Mouse (Mus musculus): ENCODE measurements around the gene Epha3. TPM values are rescaled to one million over a fixed set of nuclear protein-coding genes. Genes with fewer than 3 reads are reported as not detected.

The Epha3 gene
- polyA plus RNA-seq, 1 experiment from 2014 or later: 1.4 TPM

DNA sequence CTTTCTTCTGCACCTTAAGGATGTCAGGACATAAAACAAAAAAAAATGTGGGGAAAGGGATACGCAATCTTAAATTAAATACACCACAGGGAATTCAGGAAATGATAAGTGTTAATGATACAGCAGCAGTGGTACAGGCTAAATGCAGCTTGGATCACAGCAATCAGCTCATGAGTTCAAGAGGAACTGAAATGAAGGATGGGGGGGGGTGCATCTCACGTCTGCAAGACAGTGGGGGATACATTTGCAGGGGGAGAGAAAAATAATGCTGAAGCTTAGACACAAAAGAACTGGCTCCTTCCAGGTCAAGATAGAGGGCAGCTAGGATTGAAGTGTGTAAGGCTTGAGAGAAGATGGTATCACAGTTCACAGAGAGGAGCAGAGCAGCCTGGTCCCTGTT lies 42.8 kb downstream of the Epha3 start:
- ATAC-seq (ENCODE audit: low read depth): no peak

DNA sequence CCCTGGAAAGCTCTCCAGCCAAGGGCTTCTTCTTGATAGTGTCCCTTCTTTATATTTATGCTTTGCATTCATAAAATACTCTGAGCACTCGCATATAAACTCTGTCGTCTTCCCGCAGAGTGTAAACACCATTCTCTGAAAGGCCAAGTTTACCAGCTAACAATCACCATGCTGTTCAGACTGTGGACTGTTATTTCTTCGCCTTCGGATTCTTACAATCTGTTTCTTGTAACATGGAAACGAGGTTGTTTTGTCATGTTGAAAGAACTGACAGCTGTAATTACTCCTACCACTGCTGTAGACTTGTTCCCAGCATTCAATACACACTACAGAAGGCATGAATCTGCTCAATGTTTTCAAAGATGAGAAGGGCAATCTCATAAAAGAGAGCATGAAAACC lies 46.4 kb downstream of the Epha3 start:
- no peaks in the 10 kb centered on the region for H3K27me3 ChIP-seq
- no peak overlapping the region for H3K9ac ChIP-seq
- no peak for DNase-seq
- H3K36me3 ChIP-seq: no peaks in the 10 kb centered on the region
- WGBS (ENCODE audit: insufficient replicate concordance): 53% methylated on average over 6 of the region's 6 CpGs
- no peak for ATAC-seq (ENCODE audit: low read depth)
- H3K27ac ChIP-seq: no peak overlapping the region
- no peak overlapping the region for H3K4me3 ChIP-seq (replicated peaks)
- no peaks in the 10 kb centered on the region for H3K9me3 ChIP-seq (replicated peaks)
- no peaks in the 10 kb centered on the region for H3K4me1 ChIP-seq (replicated peaks)
- H3K4me2 ChIP-seq: no peak overlapping the region

More for the DNA sequence above, 42.8 kb downstream of the Epha3 start:
- DNase-seq: no peak
- no peaks in the 10 kb centered on the region for H3K27me3 ChIP-seq
- H3K27ac ChIP-seq: no peak overlapping the region
- H3K4me2 ChIP-seq: no peak overlapping the region
- no peaks in the 10 kb centered on the region for H3K4me1 ChIP-seq (replicated peaks)
- WGBS (ENCODE audit: insufficient replicate concordance): 44% methylated on average over 2 of the region's 2 CpGs
- no peaks in the 10 kb centered on the region for H3K36me3 ChIP-seq
- no peak overlapping the region for H3K4me3 ChIP-seq (replicated peaks)
- no peaks in the 10 kb centered on the region for H3K9me3 ChIP-seq (replicated peaks)
- no peak overlapping the region for H3K9ac ChIP-seq

DNA sequence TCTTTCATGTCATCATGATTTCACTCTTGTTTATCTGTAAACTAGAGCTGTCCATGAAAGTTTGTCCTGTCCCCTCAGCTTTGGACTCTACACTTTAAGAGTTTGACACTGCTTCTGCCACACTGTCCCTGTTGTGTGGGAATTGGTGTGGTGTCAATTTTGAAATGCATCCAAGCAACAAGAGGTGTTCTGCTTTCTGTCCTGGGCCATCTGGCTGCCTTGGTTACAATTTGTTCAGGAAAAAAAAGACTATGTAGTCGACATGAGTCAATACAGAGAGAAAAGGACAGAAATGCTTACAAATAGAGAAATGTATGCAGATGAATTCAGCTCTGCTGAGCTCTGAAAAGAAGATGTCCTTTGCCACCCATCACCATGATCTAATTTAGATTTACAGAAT lies 47.3 kb downstream of the Epha3 start:
- no peaks in the 10 kb centered on the region for H3K9me3 ChIP-seq (replicated peaks)
- H3K27ac ChIP-seq: no peak overlapping the region
- H3K4me2 ChIP-seq: no peak overlapping the region
- H3K9ac ChIP-seq: no peak overlapping the region
- 36% methylated on average over 1 of the region's 1 CpGs for WGBS (ENCODE audit: insufficient replicate concordance)
- H3K4me1 ChIP-seq (replicated peaks): no peaks in the 10 kb centered on the region
- no peak for DNase-seq
- no peak for ATAC-seq (ENCODE audit: low read depth)
- no peaks in the 10 kb centered on the region for H3K27me3 ChIP-seq
- no peak overlapping the region for H3K4me3 ChIP-seq (replicated peaks)
- no peaks in the 10 kb centered on the region for H3K36me3 ChIP-seq

DNA sequence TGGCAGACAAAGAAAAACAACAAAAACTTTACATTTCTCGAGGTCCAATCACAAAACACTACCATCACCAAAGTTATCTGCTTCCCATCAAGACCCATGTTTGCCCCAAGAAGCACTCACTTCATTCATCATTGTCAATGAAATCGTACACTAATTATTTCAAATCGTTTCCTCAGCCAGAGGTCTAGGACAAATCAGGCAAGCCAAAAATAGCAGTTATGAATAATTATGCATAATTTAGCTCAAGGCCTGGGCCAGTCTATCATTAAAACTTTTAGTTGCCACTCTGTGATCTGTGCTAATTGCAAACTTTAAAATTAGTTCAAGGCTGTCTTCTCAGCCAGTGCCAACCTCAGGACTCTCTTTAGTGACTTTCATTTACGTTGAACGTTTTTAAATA lies 54.1 kb downstream of the Epha3 start:
- DNase-seq (no peak), ATAC-seq (ENCODE audit: low read depth) (no peak)
- WGBS (ENCODE audit: insufficient replicate concordance): 59% methylated on average over 5 of the region's 5 CpGs
- Histone ChIP-seq H3K9me3 (replicated peaks) (no peaks in the 10 kb centered on the region), H3K4me1 (replicated peaks) (no peaks in the 10 kb centered on the region), H3K27me3 (no peaks in the 10 kb centered on the region), H3K27ac (no peak overlapping the region), H3K4me2 (no peak overlapping the region), H3K4me3 (replicated peaks) (no peak overlapping the region), H3K36me3 (no peaks in the 10 kb centered on the region), H3K9ac (no peak overlapping the region)

DNA sequence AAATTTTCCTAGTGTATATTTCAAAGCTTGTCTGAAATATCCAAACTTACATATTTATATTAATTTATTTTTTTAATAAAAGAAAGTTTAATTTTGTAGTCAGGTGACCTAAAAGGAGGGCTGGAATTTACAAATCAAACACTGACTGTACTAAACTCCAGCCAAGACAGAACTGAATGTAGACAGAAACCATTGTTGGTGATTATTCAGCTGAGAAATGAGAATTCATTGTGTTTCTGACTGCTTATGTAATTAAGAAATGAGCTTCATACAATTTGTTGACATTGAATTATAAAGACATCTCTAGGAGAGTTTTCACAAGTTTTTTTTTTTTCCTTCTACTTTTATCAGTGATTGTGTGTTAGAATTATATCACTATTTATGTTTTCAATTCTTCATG lies 55.0 kb downstream of the Epha3 start:
- H3K4me1 ChIP-seq (replicated peaks): no peaks in the 10 kb centered on the region
- ATAC-seq (ENCODE audit: low read depth): no peak
- no peak for DNase-seq
- no peak overlapping the region for H3K9ac ChIP-seq
- H3K4me2 ChIP-seq: no peak overlapping the region
- no peaks in the 10 kb centered on the region for H3K27me3 ChIP-seq
- H3K9me3 ChIP-seq (replicated peaks): no peaks in the 10 kb centered on the region
- no peak overlapping the region for H3K4me3 ChIP-seq (replicated peaks)
- H3K36me3 ChIP-seq: no peaks in the 10 kb centered on the region
- H3K27ac ChIP-seq: no peak overlapping the region

DNA sequence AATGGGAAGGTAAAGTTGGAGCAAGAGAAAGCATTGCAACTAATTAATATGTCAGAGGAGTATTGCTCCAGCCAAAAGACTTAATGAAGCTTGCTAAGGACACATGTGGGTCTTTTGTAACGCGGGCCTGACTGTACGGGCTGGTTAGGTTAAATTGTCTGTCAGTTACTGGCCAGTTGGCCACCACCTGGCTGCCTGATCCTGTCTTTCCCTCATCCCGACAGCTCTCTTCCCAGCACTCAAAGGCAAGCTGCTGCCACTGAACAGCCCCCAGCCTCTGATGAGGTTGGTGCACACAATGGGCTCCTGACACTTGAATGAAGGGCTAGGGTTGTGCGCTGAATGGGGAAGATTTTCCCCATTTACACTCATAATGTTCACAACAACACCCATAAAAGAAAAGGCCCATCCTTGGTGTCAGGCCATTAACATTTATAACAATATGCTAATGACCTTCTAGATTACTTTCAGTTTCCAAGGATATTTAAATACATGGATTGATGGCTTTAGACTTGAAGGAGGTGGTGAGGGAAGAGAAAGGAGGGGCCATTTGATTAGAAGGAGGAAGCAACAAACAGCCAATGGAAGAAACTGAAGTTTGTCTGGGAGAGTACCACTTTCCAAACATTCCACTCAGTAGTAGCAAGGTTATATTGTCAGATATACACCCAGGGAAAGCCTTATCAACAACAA lies 57.4 kb downstream of the Epha3 start:
- no peak overlapping the region for H3K27ac ChIP-seq
- H3K4me2 ChIP-seq: no peak overlapping the region
- H3K9me3 ChIP-seq (replicated peaks): no peaks in the 10 kb centered on the region
- H3K4me1 ChIP-seq (replicated peaks): no peaks in the 10 kb centered on the region
- no peak for ATAC-seq (ENCODE audit: low read depth)
- no peak for DNase-seq
- H3K9ac ChIP-seq: no peak overlapping the region
- WGBS (ENCODE audit: insufficient replicate concordance): 68% methylated on average over 5 of the region's 5 CpGs
- H3K4me3 ChIP-seq (replicated peaks): no peak overlapping the region
- no peaks in the 10 kb centered on the region for H3K27me3 ChIP-seq
- H3K36me3 ChIP-seq: no peaks in the 10 kb centered on the region

DNA sequence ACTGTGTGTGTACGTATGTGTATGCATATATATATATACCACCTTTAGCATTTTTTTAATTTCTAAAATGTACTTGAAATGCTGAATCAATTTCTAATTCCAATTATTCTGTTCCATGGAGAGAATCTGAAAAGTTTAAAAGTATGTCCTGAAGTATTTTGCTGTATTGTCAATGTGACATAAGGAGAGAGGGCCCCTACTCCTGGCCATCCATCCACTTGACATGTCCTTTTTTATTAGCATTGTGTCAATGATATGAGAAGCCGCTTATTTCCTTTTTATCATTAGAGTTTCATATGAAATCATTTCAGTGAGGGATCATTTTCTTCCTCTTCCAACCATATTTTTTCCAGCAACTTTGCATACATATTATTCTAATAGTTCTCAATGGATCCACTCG lies 58.0 kb downstream of the Epha3 start:
- no peak for DNase-seq
- 69% methylated on average over 3 of the region's 3 CpGs for WGBS (ENCODE audit: insufficient replicate concordance)
- no peaks in the 10 kb centered on the region for H3K4me1 ChIP-seq (replicated peaks)

DNA sequence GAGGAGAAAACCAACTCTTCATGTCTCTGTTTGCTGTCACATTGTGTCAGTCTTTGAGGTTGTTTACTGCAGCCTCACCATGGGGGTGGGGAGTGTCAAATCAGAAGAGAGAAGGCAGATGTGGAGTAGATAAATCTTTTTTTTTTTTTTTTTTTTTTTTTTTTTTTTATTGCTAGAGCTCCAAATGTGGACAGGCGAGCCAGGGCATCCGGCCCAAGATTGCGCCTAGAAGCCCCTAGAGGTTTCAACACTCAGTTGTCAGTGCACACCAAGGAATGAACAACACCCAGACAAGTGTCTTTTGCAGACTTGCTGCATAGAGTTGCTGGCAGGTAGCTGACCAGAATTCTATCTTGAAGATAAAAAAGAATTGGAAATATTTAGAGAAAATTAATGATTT lies 62.5 kb downstream of the Epha3 start:
- Histone ChIP-seq H3K4me3 (replicated peaks) (no peak overlapping the region), H3K4me1 (replicated peaks) (no peaks in the 10 kb centered on the region), H3K27me3 (no peaks in the 10 kb centered on the region), H3K9ac (no peak overlapping the region), H3K4me2 (no peak overlapping the region), H3K9me3 (replicated peaks) (no peaks in the 10 kb centered on the region), H3K27ac (no peak overlapping the region), H3K36me3 (no peaks in the 10 kb centered on the region)
- WGBS (ENCODE audit: insufficient replicate concordance): 73% methylated on average over 3 of the region's 3 CpGs
- DNase-seq: no peak
- no peak for ATAC-seq (ENCODE audit: low read depth)

More for the DNA sequence above, 58.0 kb downstream of the Epha3 start:
- H3K4me2 ChIP-seq: no peak overlapping the region
- no peaks in the 10 kb centered on the region for H3K27me3 ChIP-seq
- no peaks in the 10 kb centered on the region for H3K36me3 ChIP-seq
- no peak for ATAC-seq (ENCODE audit: low read depth)
- H3K27ac ChIP-seq: no peak overlapping the region
- no peak overlapping the region for H3K4me3 ChIP-seq (replicated peaks)
- no peak overlapping the region for H3K9ac ChIP-seq
- no peaks in the 10 kb centered on the region for H3K9me3 ChIP-seq (replicated peaks)

DNA sequence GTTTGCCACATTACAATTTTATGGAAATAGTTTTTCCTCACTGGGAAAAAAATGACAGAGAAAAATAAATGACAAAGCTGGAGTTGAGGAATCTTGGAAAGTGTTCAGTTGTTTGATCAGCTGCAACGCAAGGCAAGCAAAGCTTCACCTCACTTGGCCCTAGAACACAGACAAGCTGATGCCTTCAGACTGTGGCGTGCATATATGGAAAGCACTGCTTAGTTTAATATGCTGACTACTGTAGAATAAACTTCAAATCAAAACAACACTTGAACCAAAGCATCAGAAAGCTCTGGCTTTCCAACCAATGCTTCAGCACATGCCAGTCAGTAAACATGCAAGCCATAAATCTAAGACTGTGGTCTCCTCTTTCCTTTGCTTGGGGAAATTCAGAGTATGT lies 65.6 kb downstream of the Epha3 start:
- Histone ChIP-seq H3K27me3 (no peaks in the 10 kb centered on the region), H3K9ac (no peak overlapping the region), H3K27ac (no peak overlapping the region), H3K4me2 (no peak overlapping the region), H3K4me1 (replicated peaks) (no peaks in the 10 kb centered on the region), H3K9me3 (replicated peaks) (no peaks in the 10 kb centered on the region), H3K36me3 (no peaks in the 10 kb centered on the region), H3K4me3 (replicated peaks) (no peak overlapping the region)
- no peak for DNase-seq
- 67% methylated on average over 2 of the region's 2 CpGs for WGBS (ENCODE audit: insufficient replicate concordance)
- no peak for ATAC-seq (ENCODE audit: low read depth)

DNA sequence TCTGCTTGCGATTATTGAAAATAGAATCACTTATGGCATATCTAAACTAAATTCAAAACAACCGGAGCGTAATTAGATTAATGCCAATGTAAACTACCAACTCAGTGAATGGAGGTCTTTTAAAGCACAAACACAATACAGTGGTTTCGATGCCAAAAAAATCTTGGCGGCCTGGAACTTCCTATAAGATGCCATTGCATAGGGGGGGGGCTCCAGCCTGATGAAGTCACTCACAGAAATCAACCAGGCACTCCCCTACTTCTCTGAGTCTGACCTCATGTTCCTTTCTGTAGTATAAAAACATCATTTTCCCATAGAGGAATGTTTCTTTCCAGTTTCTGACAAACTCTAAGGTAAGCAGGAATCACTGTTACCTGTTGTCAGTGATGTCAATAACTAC lies 69.7 kb downstream of the Epha3 start:
- Histone ChIP-seq H3K9ac (no peak overlapping the region), H3K4me2 (no peak overlapping the region), H3K27me3 (no peaks in the 10 kb centered on the region), H3K9me3 (replicated peaks) (no peaks in the 10 kb centered on the region), H3K4me1 (replicated peaks) (no peaks in the 10 kb centered on the region), H3K36me3 (no peaks in the 10 kb centered on the region), H3K27ac (no peak overlapping the region), H3K4me3 (replicated peaks) (no peak overlapping the region)
- DNase-seq (no peak), ATAC-seq (ENCODE audit: low read depth) (no peak)
- WGBS (ENCODE audit: insufficient replicate concordance): 70% methylated on average over 5 of the region's 5 CpGs

DNA sequence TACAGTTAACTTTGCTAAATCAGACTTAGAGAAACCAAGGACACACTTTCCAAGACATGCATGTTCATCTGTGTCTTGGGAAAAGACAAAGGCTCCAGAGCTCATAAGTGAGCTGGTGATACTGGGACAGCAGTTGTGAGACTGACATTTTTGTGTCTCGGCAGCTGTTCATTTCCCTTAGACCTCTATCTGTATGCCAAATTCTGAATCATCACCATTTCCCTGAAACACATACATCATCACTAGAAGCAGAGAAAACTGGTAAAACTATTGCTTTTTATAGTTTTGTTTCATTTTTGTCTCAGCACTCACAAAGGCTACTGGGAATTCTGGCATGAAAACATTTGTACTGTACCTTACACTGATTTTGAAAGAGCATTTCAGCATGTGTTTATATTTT lies 70.2 kb downstream of the Epha3 start:
- H3K4me2 ChIP-seq: no peak overlapping the region
- 78% methylated on average over 1 of the region's 1 CpGs for WGBS (ENCODE audit: insufficient replicate concordance)

DNA sequence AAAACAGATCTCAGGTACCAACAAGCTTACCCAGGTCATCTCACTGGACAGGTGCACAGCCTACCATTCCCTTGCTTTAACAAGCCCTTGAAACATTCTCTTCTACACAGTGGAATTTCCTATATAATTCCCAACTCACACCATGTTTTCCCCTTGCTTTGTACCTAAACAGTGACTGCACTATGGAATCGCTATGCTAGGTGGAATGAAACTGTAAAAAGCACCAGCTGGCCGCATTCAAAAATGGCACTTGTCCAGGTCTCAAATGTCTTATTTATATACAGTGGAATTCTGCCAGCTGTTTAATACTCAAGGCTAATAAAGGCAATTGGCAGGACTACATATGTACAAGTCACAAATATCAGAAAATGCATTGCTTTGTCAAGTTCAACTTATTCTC lies 71.9 kb downstream of the Epha3 start:
- DNase-seq (no peak), ATAC-seq (ENCODE audit: low read depth) (no peak)
- Histone ChIP-seq H3K4me1 (replicated peaks) (no peaks in the 10 kb centered on the region), H3K9me3 (replicated peaks) (no peaks in the 10 kb centered on the region), H3K27me3 (no peaks in the 10 kb centered on the region), H3K4me2 (no peak overlapping the region), H3K36me3 (no peaks in the 10 kb centered on the region), H3K27ac (no peak overlapping the region), H3K4me3 (replicated peaks) (no peak overlapping the region), H3K9ac (no peak overlapping the region)
- WGBS (ENCODE audit: insufficient replicate concordance): 71% methylated on average over 2 of the region's 2 CpGs

More for the DNA sequence above, 70.2 kb downstream of the Epha3 start:
- no peak overlapping the region for H3K27ac ChIP-seq
- no peaks in the 10 kb centered on the region for H3K36me3 ChIP-seq
- no peaks in the 10 kb centered on the region for H3K9me3 ChIP-seq (replicated peaks)
- ATAC-seq (ENCODE audit: low read depth) (no peak), DNase-seq (no peak)
- no peak overlapping the region for H3K9ac ChIP-seq
- no peaks in the 10 kb centered on the region for H3K4me1 ChIP-seq (replicated peaks)
- H3K4me3 ChIP-seq (replicated peaks): no peak overlapping the region
- H3K27me3 ChIP-seq: no peaks in the 10 kb centered on the region

All from liver, embryonic 13.5 days (tissue).